8 mouse cellular contexts compared by ENCODE assay signal in genomic region chr3:96103901-96104260, GRCm38 (mm10). TPM values are rescaled to one million over a fixed set of nuclear protein-coding genes. Genes with fewer than 3 reads are reported as not detected.
A peak's percentile ranks its signal among the peaks of the same experiment; 100 is the strongest.
DNase-seq lines count a peak whose midpoint lies in the region; ATAC-seq lines count a peak whose summit lies in the region.

No protein-coding gene starts in this region.

- H3K4me2 ChIP-seq in kidney, embryonic 15.5 days: peak overlapping the region; percentile 63
- H3K4me2 ChIP-seq in hindbrain, embryonic 13.5 days: peak overlapping the region; percentile 84
- H3K4me2 ChIP-seq in midbrain, embryonic 15.5 days: peak overlapping the region; percentile 73

- H3K27ac ChIP-seq in kidney, embryonic 15.5 days: peak overlapping the region; percentile 99
- H3K27ac ChIP-seq in hindbrain, embryonic 13.5 days: peak overlapping the region; percentile 87
- H3K27ac ChIP-seq in midbrain, embryonic 15.5 days: peak overlapping the region; percentile 75

- peak overlapping the region; percentile 92 for H3K9ac ChIP-seq in kidney, embryonic 15.5 days
- peak overlapping the region; percentile 89 for H3K9ac ChIP-seq in hindbrain, embryonic 13.5 days
- H3K9ac ChIP-seq in midbrain, embryonic 15.5 days: peak overlapping the region; percentile 80

- H3K4me3 ChIP-seq in kidney, embryonic 15.5 days (replicated peaks): peak overlapping the region; percentile 92
- peak overlapping the region; percentile 83 for H3K4me3 ChIP-seq in hindbrain, embryonic 13.5 days
- H3K4me3 ChIP-seq in midbrain, embryonic 15.5 days: peak overlapping the region; percentile 74

- WGBS in kidney, embryonic 15.5 days: 2% methylated on average over 8 of the region's 8 CpGs
- 2% methylated on average over 8 of the region's 8 CpGs for WGBS in hindbrain, embryonic 13.5 days
- WGBS in midbrain, embryonic 15.5 days: under 1% methylated on average over 8 of the region's 8 CpGs

- H3K36me3 ChIP-seq in kidney, embryonic 15.5 days: no peaks in the 10 kb centered on the region
- H3K36me3 ChIP-seq in hindbrain, embryonic 13.5 days: no peaks in the 10 kb centered on the region
- no peaks in the 10 kb centered on the region for H3K36me3 ChIP-seq in midbrain, embryonic 15.5 days (replicated peaks)

- peaks cover 31% of the 10 kb centered on the region for H3K4me1 ChIP-seq in kidney, embryonic 15.5 days
- peaks cover 32% of the 10 kb centered on the region for H3K4me1 ChIP-seq in hindbrain, embryonic 13.5 days (replicated peaks)
- peaks cover 20% of the 10 kb centered on the region for H3K4me1 ChIP-seq in midbrain, embryonic 15.5 days

- no peaks in the 10 kb centered on the region for H3K9me3 ChIP-seq in kidney, embryonic 15.5 days (replicated peaks)
- H3K9me3 ChIP-seq in hindbrain, embryonic 13.5 days: no peaks in the 10 kb centered on the region
- H3K9me3 ChIP-seq in midbrain, embryonic 15.5 days: no peaks in the 10 kb centered on the region

- ATAC-seq in kidney, embryonic 15.5 days (replicated peaks; ENCODE audit: low FRiP score): peak; percentile 45
- ATAC-seq in hindbrain, embryonic 13.5 days (ENCODE audit: low FRiP score): no peak; the same call in 1 of the 2 replicates
- peak; percentile 61 for ATAC-seq in midbrain, embryonic 15.5 days (replicated peaks)

- H3K27me3 ChIP-seq in kidney, embryonic 15.5 days: no peaks in the 10 kb centered on the region
- no peaks in the 10 kb centered on the region for H3K27me3 ChIP-seq in hindbrain, embryonic 13.5 days
- no peaks in the 10 kb centered on the region for H3K27me3 ChIP-seq in midbrain, embryonic 15.5 days (replicated peaks)

- DNase-seq in kidney, postnatal 4 days: no peak
- DNase-seq in R1 (ENCODE audit: low read depth, low spot score): peak; percentile 85
- no peak for DNase-seq in embryo, embryonic 10 days (ENCODE audit: low spot score)
- no peak for DNase-seq in cerebellum, postnatal 25 days
- DNase-seq in cerebellum, postnatal 4 days (ENCODE audit: low spot score in 2 of 2): no peak

RNA-seq across cellular contexts. Expression of gene Otud7b, which starts 0.4 kb away (rescaled TPM):
- polyA plus RNA-seq in kidney, embryonic 15.5 days (2015; fragmentation: Nextera tagmentation; extraction: Ambion mirVana): 21.0 and 22.0 TPM in 2 replicates
- polyA plus RNA-seq in hindbrain, embryonic 13.5 days (2015; fragmentation: Nextera tagmentation; extraction: Ambion mirVana): 11.0 and 13.6 TPM in 2 replicates
- polyA plus RNA-seq in midbrain, embryonic 15.5 days (2015; fragmentation: Nextera tagmentation; extraction: Ambion mirVana): 7.7 and 8.2 TPM in 2 replicates

RNA-seq across cellular contexts. Expression of gene Vps45, which starts 45.6 kb away (rescaled TPM):
- polyA plus RNA-seq in kidney, embryonic 15.5 days (2015; fragmentation: Nextera tagmentation; extraction: Ambion mirVana): 39.0 and 39.1 TPM in 2 replicates
- 62.9 and 64.0 TPM in 2 replicates for polyA plus RNA-seq in hindbrain, embryonic 13.5 days (2015; fragmentation: Nextera tagmentation; extraction: Ambion mirVana)
- polyA plus RNA-seq in midbrain, embryonic 15.5 days (2015; fragmentation: Nextera tagmentation; extraction: Ambion mirVana): 64.4 and 65.6 TPM in 2 replicates

RNA-seq across cellular contexts. Expression of gene Mtmr11, which starts 57.9 kb away (rescaled TPM):
- polyA plus RNA-seq in kidney, embryonic 15.5 days (2015; fragmentation: Nextera tagmentation; extraction: Ambion mirVana): 24.6 and 29.7 TPM in 2 replicates
- 11.5 and 12.8 TPM in 2 replicates for polyA plus RNA-seq in hindbrain, embryonic 13.5 days (2015; fragmentation: Nextera tagmentation; extraction: Ambion mirVana)
- 8.3 and 14.1 TPM in 2 replicates for polyA plus RNA-seq in midbrain, embryonic 15.5 days (2015; fragmentation: Nextera tagmentation; extraction: Ambion mirVana)
